Mouse (Mus musculus): ENCODE data around the gene Tmem184a. TPM values are rescaled to one million over a fixed set of nuclear protein-coding genes. Genes with fewer than 3 reads are reported as not detected.

The Tmem184a gene
- polyA plus RNA-seq, 1 experiment from 2014 or later = 1.8 TPM

GRCm38 (mm10) chr5:139775216-139775926 is 44.3 kb downstream of the Tmem184a start, which contains the start of gene Ints1:
Gene Ints1 (minus strand): TSS chr5:139775674.
- WGBS = under 1% methylated on average over 55 of the region's 55 CpGs
- peaks cover 39% of the 10 kb centered on the region for H3K36me3 ChIP-seq
- DNase-seq (ENCODE audit: low spot score) = peak; percentile 95

DNA sequence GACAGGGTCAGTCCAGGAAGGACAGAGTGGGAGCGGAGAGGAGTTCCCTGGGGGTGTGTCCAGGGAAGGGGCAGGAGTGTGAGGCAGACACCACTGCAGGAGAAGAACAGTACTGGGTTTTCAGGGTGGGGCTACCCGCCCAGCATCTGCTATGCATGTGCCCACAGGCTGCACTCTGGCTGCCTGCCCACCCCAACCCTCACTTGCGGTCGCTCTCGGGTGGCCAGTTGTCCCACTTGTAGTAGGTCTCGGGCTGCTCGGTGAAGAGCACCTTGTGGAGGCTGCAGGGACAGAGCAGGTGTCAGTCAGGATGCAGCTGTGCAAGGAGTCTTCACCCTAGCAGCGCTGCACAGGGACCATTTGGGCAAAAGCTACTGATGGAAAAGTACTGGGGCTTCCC is 51.5 kb downstream of the Tmem184a start:
- H3K27ac ChIP-seq = no peak overlapping the region
- no peak overlapping the region for H3K4me3 ChIP-seq
- DNase-seq (ENCODE audit: low spot score) = no peak
- H3K9me3 ChIP-seq = no peaks in the 10 kb centered on the region
- H3K36me3 ChIP-seq = peaks cover 100% of the 10 kb centered on the region
- H3K4me1 ChIP-seq (replicated peaks) = no peaks in the 10 kb centered on the region
- 95% methylated on average over 8 of the region's 8 CpGs for WGBS
- no peaks in the 10 kb centered on the region for H3K27me3 ChIP-seq (ENCODE audit: insufficient read depth, poor library complexity, severe bottlenecking)

More at GRCm38 (mm10) chr5:139775216-139775926, 44.3 kb downstream of the Tmem184a start, which contains the start of gene Ints1:
- H3K27ac ChIP-seq = peak within 1 kb of the TSS; percentile 87
- peaks cover 18% of the 10 kb centered on the region for H3K4me1 ChIP-seq (replicated peaks)
- H3K27me3 ChIP-seq (ENCODE audit: insufficient read depth, poor library complexity, severe bottlenecking) = no peaks in the 10 kb centered on the region
- H3K4me3 ChIP-seq = peak within 1 kb of the TSS; percentile 97
- no peaks in the 10 kb centered on the region for H3K9me3 ChIP-seq

DNA sequence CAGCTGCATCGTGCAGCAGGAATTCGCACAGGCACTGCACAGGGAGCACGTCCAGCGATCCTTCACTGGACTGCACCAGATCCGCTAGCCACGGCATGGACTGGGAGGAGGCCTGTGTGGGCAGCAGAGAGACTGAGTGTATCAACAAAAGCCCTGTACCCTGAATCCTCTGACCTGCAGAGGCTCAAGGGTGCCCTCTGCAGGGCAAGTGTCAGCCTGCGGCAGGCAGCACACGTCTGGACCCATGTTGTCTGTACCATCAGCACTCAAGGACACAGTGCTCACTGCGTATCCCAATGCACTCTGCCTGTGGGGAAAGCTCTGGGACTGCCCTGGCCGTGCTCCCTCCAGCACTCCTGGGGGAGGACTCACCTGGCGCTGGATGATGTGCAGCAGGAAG is 55.4 kb downstream of the Tmem184a start:
- 77% methylated on average over 11 of the region's 11 CpGs for WGBS
- no peak overlapping the region for H3K27ac ChIP-seq
- peak; percentile 20 for DNase-seq (ENCODE audit: low spot score)
- no peaks in the 10 kb centered on the region for H3K9me3 ChIP-seq
- no peaks in the 10 kb centered on the region for H3K27me3 ChIP-seq (ENCODE audit: insufficient read depth, poor library complexity, severe bottlenecking)
- H3K4me3 ChIP-seq = no peak overlapping the region
- peaks cover 100% of the 10 kb centered on the region for H3K36me3 ChIP-seq
- no peaks in the 10 kb centered on the region for H3K4me1 ChIP-seq (replicated peaks)

- Histone ChIP-seq H3K27me3 (ENCODE audit: insufficient read depth, poor library complexity, severe bottlenecking) (no peaks in the 10 kb centered on the region), H3K27ac (no peak overlapping the region), H3K4me3 (no peak overlapping the region), H3K4me1 (replicated peaks) (no peaks in the 10 kb centered on the region), H3K9me3 (no peaks in the 10 kb centered on the region), H3K36me3 (peaks cover 100% of the 10 kb centered on the region)
- DNase-seq (ENCODE audit: low spot score) = no peak
- WGBS = 88% methylated on average over 16 of the region's 16 CpGs
Measured at GRCm38 (mm10) chr5:139758096-139758495, 61.6 kb downstream of the Tmem184a start.

GRCm38 (mm10) chr5:139756586-139756985 is 63.1 kb downstream of the Tmem184a start:
- peaks cover 100% of the 10 kb centered on the region for H3K36me3 ChIP-seq
- no peak overlapping the region for H3K27ac ChIP-seq
- H3K4me3 ChIP-seq = no peak overlapping the region
- no peaks in the 10 kb centered on the region for H3K27me3 ChIP-seq (ENCODE audit: insufficient read depth, poor library complexity, severe bottlenecking)
- H3K4me1 ChIP-seq (replicated peaks) = no peaks in the 10 kb centered on the region
- 95% methylated on average over 2 of the region's 2 CpGs for WGBS
- no peaks in the 10 kb centered on the region for H3K9me3 ChIP-seq
- DNase-seq (ENCODE audit: low spot score) = no peak

GRCm38 (mm10) chr5:139756135-139756534 is 63.6 kb downstream of the Tmem184a start:
- WGBS = 90% methylated on average over 12 of the region's 12 CpGs
- Histone ChIP-seq H3K9me3 (no peaks in the 10 kb centered on the region), H3K4me1 (replicated peaks) (no peaks in the 10 kb centered on the region), H3K27ac (no peak overlapping the region), H3K36me3 (peaks cover 100% of the 10 kb centered on the region), H3K27me3 (ENCODE audit: insufficient read depth, poor library complexity, severe bottlenecking) (no peaks in the 10 kb centered on the region), H3K4me3 (no peak overlapping the region)
- no peak for DNase-seq (ENCODE audit: low spot score)

- DNase-seq (ENCODE audit: low spot score) = peak; percentile 61
- Histone ChIP-seq H3K4me3 (no peak overlapping the region), H3K9me3 (no peaks in the 10 kb centered on the region), H3K27ac (no peak overlapping the region), H3K36me3 (peaks cover 98% of the 10 kb centered on the region), H3K27me3 (ENCODE audit: insufficient read depth, poor library complexity, severe bottlenecking) (0 out of 2 replicates have a peak, but pooled peaks cover 3% of the 10 kb centered on the region), H3K4me1 (replicated peaks) (no peaks in the 10 kb centered on the region)
- 38% methylated on average over 12 of the region's 12 CpGs for WGBS
Measured at GRCm38 (mm10) chr5:139754753-139755152, 65.0 kb downstream of the Tmem184a start.

Other genes with a start within 250 kb of the Tmem184a start
- gene Micall2, start 83.6 kb downstream of the Tmem184a start, polyA plus RNA-seq (2016; fragmentation: Nextera tagmentation; extraction: Ambion mirVana) = 6.9 and 10.2 TPM in 2 replicates
- gene Ints1, start 44.2 kb downstream of the Tmem184a start, polyA plus RNA-seq (2016; fragmentation: Nextera tagmentation; extraction: Ambion mirVana) = 34.8 and 39.0 TPM in 2 replicates
- 9.9 and 10.1 TPM in 2 replicates for gene Mafk, start 28.4 kb downstream of the Tmem184a start, polyA plus RNA-seq (2016; fragmentation: Nextera tagmentation; extraction: Ambion mirVana)
- gene Gm26938, start 6.5 kb upstream of the Tmem184a start, polyA plus RNA-seq (2016; fragmentation: Nextera tagmentation; extraction: Ambion mirVana) = not detected in 2 replicates
- gene Psmg3, start 7.0 kb upstream of the Tmem184a start, polyA plus RNA-seq (2016; fragmentation: Nextera tagmentation; extraction: Ambion mirVana) = 97.5 and 97.7 TPM in 2 replicates
- gene Elfn1, start 88.0 kb upstream of the Tmem184a start, polyA plus RNA-seq (2016; fragmentation: Nextera tagmentation; extraction: Ambion mirVana) = 0.31 and 2.6 TPM in 2 replicates